Mouse (Mus musculus): ENCODE results near the gene Ralgps1. TPM values are rescaled to one million over a fixed set of nuclear protein-coding genes. Genes with fewer than 3 reads are reported as not detected.

Ralgps1 gene
- polyA plus RNA-seq, 1 experiment: 0.53 TPM

GRCm38 (mm10) chr2:33237581-33237980 lies 133.7 kb downstream of the Ralgps1 start:
- no peaks in the 10 kb centered on the region for H3K9me3 ChIP-seq
- H3K36me3 ChIP-seq (replicated peaks; ENCODE audit: low read length): no peaks in the 10 kb centered on the region
- TF ChIP-seq GATA1 (IDR thresholded peaks at IDR 0.05; ENCODE audit: borderline replicate concordance, low read length): no peak
- peaks cover 5% of the 10 kb centered on the region; the same call in 1 of the 2 replicates for H3K4me1 ChIP-seq
- peaks cover 30% of the 10 kb centered on the region for H3K27me3 ChIP-seq (replicated peaks)
- no peak overlapping the region for H3K4me3 ChIP-seq (replicated peaks)

- no peak overlapping the region for H3K4me3 ChIP-seq (replicated peaks)
- TF ChIP-seq FLI1 (IDR thresholded peaks at IDR 0.05; ENCODE audit: low read length) (no peak), GATA1 (IDR thresholded peaks at IDR 0.05; ENCODE audit: borderline replicate concordance, low read length) (no peak)
- H3K9me3 ChIP-seq: no peaks in the 10 kb centered on the region
- peaks cover 12% of the 10 kb centered on the region; the same call in 1 of the 2 replicates for H3K4me1 ChIP-seq
- H3K36me3 ChIP-seq (replicated peaks; ENCODE audit: low read length): no peaks in the 10 kb centered on the region
- peaks cover 35% of the 10 kb centered on the region for H3K27me3 ChIP-seq (replicated peaks)
These were observed 136.4 kb downstream of the Ralgps1 start for GRCm38 (mm10) chr2:33234848-33235247.

GRCm38 (mm10) chr2:33233856-33234255 lies 137.4 kb downstream of the Ralgps1 start:
- H3K27me3 ChIP-seq (replicated peaks): peaks cover 42% of the 10 kb centered on the region
- no peak overlapping the region for H3K4me3 ChIP-seq (replicated peaks)
- no peaks in the 10 kb centered on the region for H3K9me3 ChIP-seq
- peaks cover 12% of the 10 kb centered on the region; the same call in 1 of the 2 replicates for H3K4me1 ChIP-seq
- TF ChIP-seq GATA1 (IDR thresholded peaks at IDR 0.05; ENCODE audit: borderline replicate concordance, low read length): no peak
- TF ChIP-seq FLI1 (IDR thresholded peaks at IDR 0.05; ENCODE audit: low read length): no peak
- H3K36me3 ChIP-seq (replicated peaks; ENCODE audit: low read length): no peaks in the 10 kb centered on the region

- H3K27me3 ChIP-seq (replicated peaks): peaks cover 49% of the 10 kb centered on the region
These were observed 138.3 kb downstream of the Ralgps1 start for GRCm38 (mm10) chr2:33232782-33233570.

DNA sequence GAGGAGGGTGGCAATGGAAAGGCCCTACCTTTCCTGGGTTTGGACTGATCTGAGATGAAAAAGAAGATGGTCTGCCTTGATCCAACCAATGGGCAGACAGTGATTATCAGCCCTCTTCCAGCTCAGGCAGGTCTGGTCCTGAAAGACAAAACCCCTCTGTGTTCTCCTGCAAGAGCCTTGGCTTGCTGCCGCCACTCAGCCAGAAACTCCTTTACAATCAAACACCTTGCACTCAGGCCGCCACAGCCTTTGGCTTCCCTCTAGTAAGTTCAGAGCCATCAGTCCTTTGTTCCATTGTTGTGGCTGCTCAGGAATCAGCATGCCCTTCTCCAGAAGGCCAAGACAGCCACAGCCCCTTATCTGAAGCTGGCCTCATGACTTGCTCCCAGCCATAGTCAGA lies 139.5 kb downstream of the Ralgps1 start:
- peaks cover 50% of the 10 kb centered on the region for H3K27me3 ChIP-seq (replicated peaks)
- H3K4me3 ChIP-seq (replicated peaks): no peak overlapping the region
- peaks cover 12% of the 10 kb centered on the region; the same call in 1 of the 2 replicates for H3K4me1 ChIP-seq
- H3K36me3 ChIP-seq (replicated peaks; ENCODE audit: low read length): no peaks in the 10 kb centered on the region
- TF ChIP-seq FLI1 (IDR thresholded peaks at IDR 0.05; ENCODE audit: low read length) (no peak), GATA1 (IDR thresholded peaks at IDR 0.05; ENCODE audit: borderline replicate concordance, low read length) (no peak)
- H3K9me3 ChIP-seq: no peaks in the 10 kb centered on the region

More at GRCm38 (mm10) chr2:33232782-33233570, 138.3 kb downstream of the Ralgps1 start:
- Histone ChIP-seq H3K4me1 (peaks cover 12% of the 10 kb centered on the region; the same call in 1 of the 2 replicates), H3K36me3 (replicated peaks; ENCODE audit: low read length) (no peaks in the 10 kb centered on the region), H3K9me3 (no peaks in the 10 kb centered on the region), H3K4me3 (replicated peaks) (no peak overlapping the region)
- TF ChIP-seq GATA1 (IDR thresholded peaks at IDR 0.05; ENCODE audit: borderline replicate concordance, low read length) (no peak), FLI1 (IDR thresholded peaks at IDR 0.05; ENCODE audit: low read length) (no peak)

- H3K4me3 ChIP-seq (replicated peaks): no peak overlapping the region
- peaks cover 57% of the 10 kb centered on the region for H3K27me3 ChIP-seq (replicated peaks)
- H3K36me3 ChIP-seq (replicated peaks; ENCODE audit: low read length): no peaks in the 10 kb centered on the region
- peaks cover 12% of the 10 kb centered on the region; the same call in 1 of the 2 replicates for H3K4me1 ChIP-seq
- no peaks in the 10 kb centered on the region for H3K9me3 ChIP-seq
- TF ChIP-seq FLI1 (IDR thresholded peaks at IDR 0.05; ENCODE audit: low read length) (no peak), GATA1 (IDR thresholded peaks at IDR 0.05; ENCODE audit: borderline replicate concordance, low read length) (no peak)
These were observed 140.6 kb downstream of the Ralgps1 start for GRCm38 (mm10) chr2:33230701-33231100.

GRCm38 (mm10) chr2:33228551-33228950 lies 142.7 kb downstream of the Ralgps1 start:
- no peaks in the 10 kb centered on the region for H3K9me3 ChIP-seq
- no peak overlapping the region for H3K4me3 ChIP-seq (replicated peaks)
- H3K36me3 ChIP-seq (replicated peaks; ENCODE audit: low read length): no peaks in the 10 kb centered on the region
- peaks cover 12% of the 10 kb centered on the region for H3K4me1 ChIP-seq
- TF ChIP-seq GATA1 (IDR thresholded peaks at IDR 0.05; ENCODE audit: borderline replicate concordance, low read length) (no peak), FLI1 (IDR thresholded peaks at IDR 0.05; ENCODE audit: low read length) (no peak)
- peaks cover 64% of the 10 kb centered on the region for H3K27me3 ChIP-seq (replicated peaks)

- H3K36me3 ChIP-seq (replicated peaks; ENCODE audit: low read length): no peaks in the 10 kb centered on the region
- no peak overlapping the region for H3K4me3 ChIP-seq (replicated peaks)
- peaks cover 64% of the 10 kb centered on the region for H3K27me3 ChIP-seq (replicated peaks)
- peaks cover 12% of the 10 kb centered on the region for H3K4me1 ChIP-seq
- no peak for TF ChIP-seq FLI1 (IDR thresholded peaks at IDR 0.05; ENCODE audit: low read length)
- H3K9me3 ChIP-seq: no peaks in the 10 kb centered on the region
These were observed 143.2 kb downstream of the Ralgps1 start for GRCm38 (mm10) chr2:33228077-33228476.

DNA sequence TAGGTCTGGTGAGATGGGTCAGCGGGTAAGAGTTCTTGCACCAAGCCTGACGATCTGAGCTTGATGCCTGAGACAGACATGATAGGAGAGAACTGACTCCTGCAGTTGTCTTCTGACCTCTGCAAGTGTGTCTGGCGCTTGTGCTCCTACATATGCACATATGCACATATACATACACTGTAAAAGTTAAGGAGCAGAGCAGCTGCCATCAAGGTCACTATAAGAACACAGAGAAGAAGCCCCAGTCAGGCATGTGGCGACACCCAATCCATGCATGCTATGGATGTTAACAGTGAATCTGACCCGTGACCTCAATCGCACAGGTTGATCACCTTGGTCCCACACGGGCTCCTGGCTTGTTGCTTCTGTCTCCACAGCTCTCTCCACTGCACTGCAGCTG lies 145.4 kb downstream of the Ralgps1 start:
- H3K36me3 ChIP-seq (replicated peaks; ENCODE audit: low read length): no peaks in the 10 kb centered on the region
- H3K4me1 ChIP-seq: peaks cover 21% of the 10 kb centered on the region
- H3K4me3 ChIP-seq (replicated peaks): no peak overlapping the region
- no peaks in the 10 kb centered on the region for H3K9me3 ChIP-seq
- TF ChIP-seq GATA1 (IDR thresholded peaks at IDR 0.05; ENCODE audit: borderline replicate concordance, low read length) (no peak), FLI1 (IDR thresholded peaks at IDR 0.05; ENCODE audit: low read length) (no peak)
- peaks cover 72% of the 10 kb centered on the region for H3K27me3 ChIP-seq (replicated peaks)

DNA sequence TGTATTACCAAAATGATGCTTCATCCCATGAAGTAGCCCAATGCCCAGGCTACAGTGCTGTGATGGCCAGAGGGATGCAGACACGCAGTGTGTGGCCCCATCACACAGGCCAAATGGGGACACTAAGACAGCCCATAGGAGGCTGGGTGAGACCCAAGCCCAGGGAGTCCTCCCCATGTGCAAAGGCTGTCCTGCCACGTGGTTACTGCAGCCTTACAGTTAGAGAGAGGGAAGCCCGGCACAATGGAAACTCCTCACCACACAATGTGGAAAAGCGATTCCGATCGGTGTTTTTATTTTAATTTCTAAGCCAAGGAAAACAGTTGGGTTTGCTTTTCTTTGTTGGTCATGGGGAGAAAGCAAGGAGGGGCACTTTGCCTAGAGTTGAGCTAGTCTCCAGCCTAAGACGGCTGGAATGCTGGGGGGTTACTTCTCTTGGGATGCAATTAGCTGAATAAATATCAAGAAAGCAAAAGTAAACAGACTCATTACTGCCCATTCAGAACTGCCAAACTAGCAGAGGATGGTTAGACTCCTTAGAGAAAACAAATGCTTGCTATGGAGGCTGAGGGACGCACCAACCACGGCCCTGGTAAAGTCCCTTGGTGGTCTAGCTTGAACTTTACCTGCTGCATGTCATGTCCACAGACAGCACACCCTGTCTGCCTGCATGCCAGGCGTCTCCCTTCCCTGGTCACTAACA lies 147.5 kb downstream of the Ralgps1 start:
- H3K27me3 ChIP-seq (replicated peaks): peaks cover 74% of the 10 kb centered on the region

More for the DNA sequence above, 147.5 kb downstream of the Ralgps1 start:
- Histone ChIP-seq H3K9me3 (no peaks in the 10 kb centered on the region), H3K4me3 (replicated peaks) (no peak overlapping the region), H3K4me1 (peaks cover 40% of the 10 kb centered on the region), H3K36me3 (replicated peaks; ENCODE audit: low read length) (no peaks in the 10 kb centered on the region)
- TF ChIP-seq FLI1 (IDR thresholded peaks at IDR 0.05; ENCODE audit: low read length): no peak
- TF ChIP-seq GATA1 (IDR thresholded peaks at IDR 0.05; ENCODE audit: borderline replicate concordance, low read length): no peak
